Mouse (Mus musculus): ENCODE results near the gene Ager.

- no peak for TF ChIP-seq POLR2A (IDR thresholded peaks at IDR 0.05; ENCODE audit: insufficient read length, low read depth)
- no peak for TF ChIP-seq MAX (IDR thresholded peaks at IDR 0.05; ENCODE audit: low read depth)
Observed at GRCm38 (mm10) chr17:34648141-34648890, 50.7 kb downstream of the Ager start.
